Mouse (Mus musculus) 3134 (cell line): Measurements from ENCODE around the gene Gm5800.
"Not testable (repeated sequence)": the region's sequence is repeated elsewhere in the genome, so short reads cannot be mapped to it uniquely, and the experiment has no call there.

Experiments used
- DNase-seq: peaks from one replicate; pipeline ENCODE4 v3.0.0-alpha.2; 2011; ENCODE audit warnings: low spot score; ENCODE audit not compliant: insufficient read length; ENCODE audit errors: extremely low read depth

Gene Gm5800

GRCm38 (mm10) chr14:51717083-51717482 lies at the start of gene Gm5800:
TSS of gene Gm5800 (minus strand) at chr14:51717183.
- DNase-seq = no peak

GRCm38 (mm10) chr14:51755944-51756343 lies 39.0 kb upstream of the Gm5800 start:
- DNase-seq = no peak

- no peak for DNase-seq
Measured at GRCm38 (mm10) chr14:51740347-51741170, 23.6 kb upstream of the Gm5800 start.

GRCm38 (mm10) chr14:51739150-51739993 lies 22.4 kb upstream of the Gm5800 start:
- no peak for DNase-seq

- no peak for DNase-seq
Measured at GRCm38 (mm10) chr14:51738411-51739149, 21.6 kb upstream of the Gm5800 start.

- no peak for DNase-seq
Measured at GRCm38 (mm10) chr14:51737967-51738366, 21.0 kb upstream of the Gm5800 start.

GRCm38 (mm10) chr14:51695368-51695767 lies 21.6 kb downstream of the Gm5800 start, which contains the start of gene Gm17079:
TSS of gene Gm17079 (minus strand) at chr14:51695468.
- not testable (repeated sequence) for DNase-seq

- peak; percentile 2 for DNase-seq
Measured at GRCm38 (mm10) chr14:51677269-51677668, 39.7 kb downstream of the Gm5800 start.
